Mouse (Mus musculus) ES-Bruce4 (cell line): ENCODE results near the gene Ddo.

ENCODE experiments used
- CTCF ChIP-seq: IDR thresholded peaks from one replicate; pipeline ENCODE4 v1.8.1; 2011; ENCODE audit warnings: low read depth, low read length
- EP300 ChIP-seq: IDR thresholded peaks from 2 replicates; pipeline ENCODE4 v1.6.1; 2011; ENCODE audit warnings: low read depth, low read length; ENCODE audit not compliant: insufficient read depth
- POLR2A ChIP-seq: IDR thresholded peaks from one replicate; pipeline ENCODE4 v1.8.1; 2011; ENCODE audit warnings: low read length; ENCODE audit not compliant: insufficient read depth

GRCm38 (mm10) chr10:40682470-40682869 is 52.7 kb downstream of the Ddo start:
- TF ChIP-seq CTCF (no peak), POLR2A (no peak), EP300 (no peak)
